Mouse (Mus musculus): ENCODE results near the gene Fars2. TPM values are rescaled to one million over a fixed set of nuclear protein-coding genes. Genes with fewer than 3 reads are reported as not detected.

Fars2 gene
- polyA plus RNA-seq, 1 experiment from 2014 or later = 35.8 TPM

DNA sequence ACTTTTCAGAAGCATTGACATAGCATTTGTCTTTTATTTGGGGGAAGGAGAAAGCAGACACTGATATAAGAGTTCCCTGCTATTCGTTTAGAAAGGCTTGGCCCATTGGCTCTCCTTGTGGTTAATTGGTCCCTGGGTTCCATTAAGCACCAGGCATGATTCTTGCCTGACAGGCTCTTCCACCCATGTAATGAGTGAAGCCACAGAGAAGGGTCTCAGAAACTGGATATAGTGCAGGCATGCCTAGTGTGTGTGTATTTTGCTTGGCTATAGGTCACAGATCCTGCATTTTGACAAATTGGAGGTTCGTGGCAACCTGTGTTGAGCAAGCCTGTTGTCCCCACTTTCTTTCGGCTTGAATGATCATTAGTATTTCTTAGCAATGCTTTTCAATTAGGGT lies 420.4 kb downstream of the Fars2 start:
- Histone ChIP-seq H3K36me3 (no peaks in the 10 kb centered on the region), H3K9me3 (no peaks in the 10 kb centered on the region), H3K4me1 (peaks cover 32% of the 10 kb centered on the region), H3K4me3 (no peak overlapping the region), H3K27ac (no peak overlapping the region), H3K27me3 (ENCODE audit: insufficient read depth, poor library complexity, severe bottlenecking) (no peaks in the 10 kb centered on the region)
- no peak for DNase-seq (ENCODE audit: low spot score)
- 80% methylated on average over 3 of the region's 3 CpGs for WGBS

- Histone ChIP-seq H3K4me1 (peaks cover 28% of the 10 kb centered on the region), H3K4me3 (no peak overlapping the region), H3K27me3 (ENCODE audit: insufficient read depth, poor library complexity, severe bottlenecking) (no peaks in the 10 kb centered on the region), H3K9me3 (0 out of 2 replicates have a peak, but pooled peaks cover under 1% of the 10 kb centered on the region), H3K36me3 (no peaks in the 10 kb centered on the region), H3K27ac (peak overlapping the region; percentile 59)
- WGBS = 36% methylated on average over 2 of the region's 2 CpGs
- DNase-seq (ENCODE audit: low spot score) = no peak
These were observed 421.2 kb downstream of the Fars2 start for GRCm38 (mm10) chr13:36538385-36538784.

GRCm38 (mm10) chr13:36540231-36540630 lies 423.0 kb downstream of the Fars2 start:
- Histone ChIP-seq H3K36me3 (no peaks in the 10 kb centered on the region), H3K27me3 (ENCODE audit: insufficient read depth, poor library complexity, severe bottlenecking) (no peaks in the 10 kb centered on the region), H3K27ac (no peak overlapping the region; the same call in 1 of the 2 replicates), H3K4me3 (no peak overlapping the region), H3K4me1 (peaks cover 25% of the 10 kb centered on the region), H3K9me3 (0 out of 2 replicates have a peak, but pooled peaks cover 5% of the 10 kb centered on the region)
- DNase-seq (ENCODE audit: low spot score) = no peak
- 61% methylated on average over 10 of the region's 10 CpGs for WGBS

DNA sequence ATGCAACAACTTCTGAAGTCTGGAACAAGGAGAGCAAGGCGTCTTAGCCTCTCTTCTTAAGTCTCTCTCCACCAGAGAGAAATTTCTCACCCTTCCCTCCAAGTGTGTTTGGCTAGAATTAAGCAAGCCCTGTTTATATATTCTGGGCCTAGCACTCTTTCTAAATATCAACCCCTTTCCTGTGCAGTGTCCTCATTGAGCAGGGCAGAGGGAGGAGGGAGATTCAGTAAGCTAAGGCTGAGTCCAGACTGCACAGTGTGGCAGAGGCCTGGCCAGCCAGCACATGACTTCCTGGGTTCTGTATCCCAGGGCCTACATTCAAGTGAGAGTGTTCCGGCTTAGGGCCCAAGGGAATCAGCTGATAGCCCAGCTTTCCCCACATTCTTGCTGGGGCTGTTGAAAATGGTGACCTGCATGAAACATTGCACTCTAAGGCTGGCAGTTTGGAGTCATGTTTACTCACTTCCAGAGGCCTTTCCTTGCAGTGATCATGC lies 424.1 kb downstream of the Fars2 start:
- no peaks in the 10 kb centered on the region for H3K36me3 ChIP-seq
- peaks cover 25% of the 10 kb centered on the region for H3K4me1 ChIP-seq
- 72% methylated on average over 2 of the region's 2 CpGs for WGBS
- H3K9me3 ChIP-seq = peaks cover 5% of the 10 kb centered on the region; the same call in 1 of the 2 replicates
- DNase-seq (ENCODE audit: low spot score) = no peak
- no peak overlapping the region for H3K4me3 ChIP-seq
- 0 out of 2 replicates have a peak overlapping the region, but pooled peaks have one; percentile 13 for H3K27ac ChIP-seq
- no peaks in the 10 kb centered on the region for H3K27me3 ChIP-seq (ENCODE audit: insufficient read depth, poor library complexity, severe bottlenecking)

GRCm38 (mm10) chr13:36550694-36551093 lies 433.5 kb downstream of the Fars2 start:
- H3K36me3 ChIP-seq = no peaks in the 10 kb centered on the region
- H3K9me3 ChIP-seq = no peaks in the 10 kb centered on the region; the same call in 1 of the 2 replicates
- peaks cover 7% of the 10 kb centered on the region; the same call in 1 of the 2 replicates for H3K4me1 ChIP-seq
- no peak overlapping the region for H3K27ac ChIP-seq
- 56% methylated on average over 6 of the region's 6 CpGs for WGBS
- H3K27me3 ChIP-seq (ENCODE audit: insufficient read depth, poor library complexity, severe bottlenecking) = no peaks in the 10 kb centered on the region
- H3K4me3 ChIP-seq = no peak overlapping the region
- no peak for DNase-seq (ENCODE audit: low spot score)

GRCm38 (mm10) chr13:36552522-36553246 lies 435.5 kb downstream of the Fars2 start:
- Histone ChIP-seq H3K27me3 (ENCODE audit: insufficient read depth, poor library complexity, severe bottlenecking) (no peaks in the 10 kb centered on the region), H3K4me1 (peaks cover 7% of the 10 kb centered on the region; the same call in 1 of the 2 replicates), H3K4me3 (no peak overlapping the region), H3K9me3 (no peaks in the 10 kb centered on the region), H3K27ac (no peak overlapping the region), H3K36me3 (no peaks in the 10 kb centered on the region)
- no peak for DNase-seq (ENCODE audit: low spot score)
- 72% methylated on average over 3 of the region's 3 CpGs for WGBS

GRCm38 (mm10) chr13:36553247-36553642 lies 436.0 kb downstream of the Fars2 start:
- H3K4me1 ChIP-seq = peaks cover 7% of the 10 kb centered on the region; the same call in 1 of the 2 replicates
- no peak overlapping the region for H3K27ac ChIP-seq
- no peaks in the 10 kb centered on the region for H3K9me3 ChIP-seq
- DNase-seq (ENCODE audit: low spot score) = no peak
- H3K27me3 ChIP-seq (ENCODE audit: insufficient read depth, poor library complexity, severe bottlenecking) = no peaks in the 10 kb centered on the region
- WGBS = 78% methylated on average over 5 of the region's 5 CpGs
- H3K36me3 ChIP-seq = no peaks in the 10 kb centered on the region
- H3K4me3 ChIP-seq = no peak overlapping the region

GRCm38 (mm10) chr13:36554743-36555142 lies 437.5 kb downstream of the Fars2 start:
- H3K27me3 ChIP-seq (ENCODE audit: insufficient read depth, poor library complexity, severe bottlenecking) = no peaks in the 10 kb centered on the region
- WGBS = 80% methylated on average over 1 of the region's 1 CpGs
- H3K4me3 ChIP-seq = no peak overlapping the region
- no peaks in the 10 kb centered on the region for H3K36me3 ChIP-seq
- peaks cover 7% of the 10 kb centered on the region; the same call in 1 of the 2 replicates for H3K4me1 ChIP-seq
- no peaks in the 10 kb centered on the region for H3K9me3 ChIP-seq
- H3K27ac ChIP-seq = no peak overlapping the region
- no peak for DNase-seq (ENCODE audit: low spot score)

DNA sequence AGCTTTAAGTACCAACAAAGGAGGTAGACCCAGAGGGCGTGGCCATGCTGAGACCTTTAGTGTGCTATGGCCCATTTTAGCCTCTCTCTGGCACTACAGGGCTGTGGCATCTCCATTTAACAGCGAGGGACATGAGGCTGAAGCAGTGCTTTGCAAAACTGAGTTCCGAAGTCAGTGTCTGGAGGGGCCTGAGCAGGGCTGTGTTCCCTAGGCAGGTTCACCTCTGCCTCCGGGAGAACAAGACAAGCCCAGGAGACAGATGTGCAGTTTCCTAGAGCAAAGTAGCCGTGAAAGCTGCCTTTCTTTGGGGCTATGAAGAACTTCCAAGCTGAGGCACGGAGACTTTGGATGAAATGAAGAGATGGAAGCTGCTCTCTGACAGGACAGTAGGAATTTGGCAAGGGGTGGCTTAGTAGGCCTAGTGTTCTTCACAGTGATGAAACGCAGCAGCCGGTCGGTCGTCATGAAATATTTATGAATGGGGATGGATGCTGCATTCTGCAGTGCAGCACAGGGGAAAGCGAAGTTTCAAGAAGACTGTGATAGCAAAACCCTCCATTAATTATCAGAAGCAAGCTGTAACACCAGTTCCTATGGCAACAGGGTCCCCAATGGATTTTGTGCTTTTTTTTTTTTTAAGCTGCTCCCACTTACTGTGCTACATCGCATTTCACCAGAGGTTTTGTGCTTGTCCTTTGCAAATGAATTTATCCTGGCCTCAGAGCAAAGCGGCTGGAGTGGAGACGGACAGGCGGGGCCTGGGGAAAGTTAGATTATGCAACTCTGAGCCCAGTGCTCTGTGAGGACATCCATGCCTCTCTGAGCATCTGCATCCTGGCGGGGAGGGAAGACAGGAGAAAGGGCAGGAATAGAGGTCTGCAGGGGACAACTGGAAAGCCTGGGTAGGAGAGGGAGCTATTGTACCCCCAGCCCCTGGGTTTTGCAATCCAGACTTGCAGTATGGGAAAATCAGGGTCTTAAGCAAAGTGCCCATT lies 445.5 kb downstream of the Fars2 start:
- peaks cover 17% of the 10 kb centered on the region for H3K4me1 ChIP-seq
- DNase-seq (ENCODE audit: low spot score) = no peak

DNA sequence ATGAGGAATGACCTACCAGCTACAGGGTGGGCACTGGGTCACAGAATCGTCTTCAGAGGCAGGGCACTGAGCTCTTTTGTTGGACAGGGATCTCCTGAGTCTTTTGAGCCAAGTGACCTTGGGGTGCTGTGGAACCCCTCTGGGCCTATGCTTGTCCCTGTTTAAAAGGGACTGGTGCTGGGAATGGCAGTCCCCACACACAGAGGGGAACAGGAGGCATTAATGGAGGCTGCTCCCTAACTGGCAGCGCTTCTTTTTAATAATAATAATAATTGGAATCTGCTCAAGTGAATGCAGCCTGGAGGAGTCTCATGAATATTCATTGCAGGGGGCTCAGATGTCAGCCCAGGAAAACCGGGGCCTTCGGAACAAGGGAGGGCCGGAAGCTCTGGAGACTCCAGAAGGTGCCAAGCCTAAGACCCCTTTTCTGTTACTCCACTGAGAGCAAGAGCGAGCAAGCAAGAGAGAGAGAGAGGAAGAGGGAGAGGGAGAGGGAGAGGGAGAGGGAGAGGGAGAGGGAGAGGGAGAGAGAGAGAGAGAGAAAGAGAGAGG lies 447.6 kb downstream of the Fars2 start:
- H3K4me3 ChIP-seq = no peak overlapping the region
- no peaks in the 10 kb centered on the region for H3K9me3 ChIP-seq
- no peak for DNase-seq (ENCODE audit: low spot score)
- no peaks in the 10 kb centered on the region for H3K27me3 ChIP-seq (ENCODE audit: insufficient read depth, poor library complexity, severe bottlenecking)
- no peak overlapping the region for H3K27ac ChIP-seq
- 47% methylated on average over 5 of the region's 6 CpGs for WGBS
- H3K36me3 ChIP-seq = no peaks in the 10 kb centered on the region
- peaks cover 18% of the 10 kb centered on the region for H3K4me1 ChIP-seq

More for the DNA sequence above, 445.5 kb downstream of the Fars2 start:
- Histone ChIP-seq H3K27ac (no peak overlapping the region), H3K9me3 (no peaks in the 10 kb centered on the region), H3K36me3 (no peaks in the 10 kb centered on the region), H3K4me3 (no peak overlapping the region), H3K27me3 (ENCODE audit: insufficient read depth, poor library complexity, severe bottlenecking) (no peaks in the 10 kb centered on the region)
- WGBS = 75% methylated on average over 16 of the region's 16 CpGs

GRCm38 (mm10) chr13:36576781-36577180 lies 459.6 kb downstream of the Fars2 start:
- 48% methylated on average over 4 of the region's 4 CpGs for WGBS
- H3K27ac ChIP-seq = no peak overlapping the region
- H3K4me1 ChIP-seq = peaks cover 29% of the 10 kb centered on the region
- no peak overlapping the region for H3K4me3 ChIP-seq
- no peak for DNase-seq (ENCODE audit: low spot score)
- H3K9me3 ChIP-seq = no peaks in the 10 kb centered on the region
- no peaks in the 10 kb centered on the region for H3K27me3 ChIP-seq (ENCODE audit: insufficient read depth, poor library complexity, severe bottlenecking)
- H3K36me3 ChIP-seq = no peaks in the 10 kb centered on the region

DNA sequence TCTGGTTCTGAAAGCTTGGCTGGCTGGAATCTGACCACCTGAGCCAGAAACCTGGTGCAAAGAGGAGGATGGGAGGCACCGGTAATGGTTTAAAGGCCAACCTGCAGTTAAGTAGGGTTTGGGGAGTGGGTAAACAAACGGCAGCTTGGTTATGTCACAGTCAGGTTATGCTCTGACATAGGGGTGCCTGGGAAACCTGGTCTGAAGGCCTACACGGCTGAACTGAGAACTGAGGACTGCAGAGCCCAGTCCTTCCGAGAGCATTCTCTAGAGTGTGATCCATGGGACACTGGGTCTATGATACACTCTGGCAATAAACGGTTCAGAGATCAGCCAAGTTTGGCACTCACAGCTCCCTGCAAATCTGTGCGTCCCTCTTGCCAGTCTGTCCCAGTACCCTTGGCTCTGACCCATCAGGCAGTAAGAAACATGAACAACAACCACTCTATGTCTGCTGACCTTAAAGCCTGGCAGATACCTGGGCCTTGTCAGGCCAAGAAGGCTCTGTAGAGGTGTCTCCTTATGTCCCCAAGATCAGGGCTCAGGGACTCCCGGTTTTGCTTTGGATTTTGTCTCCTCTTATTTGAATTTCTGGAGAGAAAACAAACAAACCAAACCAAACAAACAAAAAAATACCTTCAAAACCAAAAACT lies 460.8 kb downstream of the Fars2 start:
- H3K27me3 ChIP-seq (ENCODE audit: insufficient read depth, poor library complexity, severe bottlenecking) = no peaks in the 10 kb centered on the region
- H3K4me1 ChIP-seq = peaks cover 39% of the 10 kb centered on the region
- WGBS = 32% methylated on average over 7 of the region's 7 CpGs
- no peaks in the 10 kb centered on the region for H3K36me3 ChIP-seq
- H3K4me3 ChIP-seq = peak overlapping the region; percentile 64; the same call in 1 of the 2 replicates
- H3K9me3 ChIP-seq = no peaks in the 10 kb centered on the region
- peak overlapping the region; percentile 88; the same call in 1 of the 2 replicates for H3K27ac ChIP-seq
- DNase-seq (ENCODE audit: low spot score) = no peak
